Mouse (Mus musculus) layer of hippocampus, postnatal 14 days (tissue): ENCODE data around the gene Slc30a9. TPM values are rescaled to one million over a fixed set of nuclear protein-coding genes. Genes with fewer than 3 reads are reported as not detected.

Source experiments
- DNase-seq, 2 experiments: peaks; one replicate each; pipeline ENCODE4 v3.0.0; 2021 to 2022; ENCODE audit warnings: low spot score in 2 of 2, mixed read lengths in 1 of 2
- long read RNA-seq, 2 experiments: library from polyadenylated mRNA; stranded (forward); transcript quantifications; one replicate each; pipeline ENCODE4 v2.0.0; 2021
- total RNA-seq, 2 experiments: library from RNA; stranded (reverse); gene quantifications; 2 replicates each; pipeline ENCODE4 v1.2.3; 2021

Slc30a9 gene
- total RNA-seq: 100 to 1,000 TPM; 185 to 191 TPM
- long read RNA-seq, experiment 1, full-length matches to known transcripts: 229 of 258 reads
- long read RNA-seq, experiment 1, partial matches to known transcripts: 8 of 258 reads
- long read RNA-seq, experiment 1, other reads (novel, unspliced or antisense): 21 of 258 reads
- long read RNA-seq, experiment 2, full-length matches to known transcripts: 215 of 245 reads
- long read RNA-seq, experiment 2, partial matches to known transcripts: 11 of 245 reads
- long read RNA-seq, experiment 2, other reads (novel, unspliced or antisense): 19 of 245 reads

- DNase-seq: peak; percentile 87 to 92
Measured at GRCm38 (mm10) chr5:67306698-67307521, at the start of gene Slc30a9. Gene Slc30a9, plus strand, starts transcription at chr5:67306955.

GRCm38 (mm10) chr5:67258473-67258872 lies 48.3 kb upstream of the Slc30a9 start:
- DNase-seq: no peak

- no peak for DNase-seq
Measured at GRCm38 (mm10) chr5:67260159-67260530, 46.6 kb upstream of the Slc30a9 start.

- peak; percentile 90 to 96 for DNase-seq
Measured at GRCm38 (mm10) chr5:67260531-67261371, 46.0 kb upstream of the Slc30a9 start, which contains the start of gene Tmem33. Gene Tmem33, plus strand, starts transcription at chr5:67260565.

GRCm38 (mm10) chr5:67262964-67263363 lies 43.8 kb upstream of the Slc30a9 start:
- DNase-seq: no peak

GRCm38 (mm10) chr5:67266106-67266505 lies 40.6 kb upstream of the Slc30a9 start:
- DNase-seq: no peak

GRCm38 (mm10) chr5:67269309-67269708 lies 37.4 kb upstream of the Slc30a9 start:
- no peak for DNase-seq

- DNase-seq: no peak
Measured at GRCm38 (mm10) chr5:67279407-67279806, 27.3 kb upstream of the Slc30a9 start.

GRCm38 (mm10) chr5:67279840-67280239 lies 26.9 kb upstream of the Slc30a9 start:
- no peak for DNase-seq

GRCm38 (mm10) chr5:67280400-67280799 lies 26.4 kb upstream of the Slc30a9 start:
- DNase-seq: no peak

GRCm38 (mm10) chr5:67295029-67295428 lies 11.7 kb upstream of the Slc30a9 start:
- DNase-seq: no peak

GRCm38 (mm10) chr5:67295682-67296081 lies 11.1 kb upstream of the Slc30a9 start:
- DNase-seq: no peak

GRCm38 (mm10) chr5:67296171-67296570 lies 10.6 kb upstream of the Slc30a9 start:
- no peak for DNase-seq

- DNase-seq: no peak
Measured at GRCm38 (mm10) chr5:67297026-67297813, 9.5 kb upstream of the Slc30a9 start.

- no peak for DNase-seq
Measured at GRCm38 (mm10) chr5:67299847-67300412, 6.8 kb upstream of the Slc30a9 start.

- no peak for DNase-seq
Measured at GRCm38 (mm10) chr5:67300926-67301597, 5.7 kb upstream of the Slc30a9 start.

- DNase-seq: no peak
Measured at GRCm38 (mm10) chr5:67301722-67302331, 4.9 kb upstream of the Slc30a9 start.

- no peak for DNase-seq
Measured at GRCm38 (mm10) chr5:67303816-67304215, 2.9 kb upstream of the Slc30a9 start.

GRCm38 (mm10) chr5:67307659-67308222 lies 986 bp downstream of the Slc30a9 start:
- DNase-seq: no peak
